Mouse (Mus musculus) kidney, adult 11 months (tissue): ENCODE measurements around the gene Cdc123.

ENCODE experiments used
- DNase-seq: peaks from one replicate; pipeline ENCODE4 v3.0.0; 2022

Cdc123 gene

DNA sequence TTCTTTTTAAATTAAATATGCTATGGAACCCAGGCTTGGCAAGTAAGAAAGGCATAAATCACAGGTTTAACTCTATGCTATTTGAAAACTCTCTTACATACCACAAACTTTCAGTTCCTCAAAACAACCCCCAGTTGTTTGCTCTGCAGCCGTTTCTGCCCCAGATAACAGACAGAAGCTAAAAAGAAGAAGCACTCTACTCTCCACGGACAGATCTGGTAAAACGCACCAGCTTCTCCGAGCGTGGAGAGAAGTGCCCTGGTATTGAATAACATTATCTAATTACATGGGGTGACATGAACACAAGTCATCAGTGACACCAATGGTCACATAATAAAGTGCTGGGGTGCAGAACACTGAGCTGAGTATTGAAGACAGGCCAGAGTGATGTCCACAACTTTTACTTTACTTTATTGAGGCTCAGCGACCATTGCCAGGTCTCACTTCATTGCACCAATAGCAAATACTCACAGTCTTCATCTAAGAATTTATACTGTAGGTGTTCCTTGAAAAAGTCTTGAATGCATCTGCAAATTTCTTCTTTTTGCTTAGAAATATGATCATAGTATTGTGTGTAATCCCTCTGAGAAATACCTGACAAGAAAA is 40.4 kb downstream of the Cdc123 start:
- no peak for DNase-seq

DNA sequence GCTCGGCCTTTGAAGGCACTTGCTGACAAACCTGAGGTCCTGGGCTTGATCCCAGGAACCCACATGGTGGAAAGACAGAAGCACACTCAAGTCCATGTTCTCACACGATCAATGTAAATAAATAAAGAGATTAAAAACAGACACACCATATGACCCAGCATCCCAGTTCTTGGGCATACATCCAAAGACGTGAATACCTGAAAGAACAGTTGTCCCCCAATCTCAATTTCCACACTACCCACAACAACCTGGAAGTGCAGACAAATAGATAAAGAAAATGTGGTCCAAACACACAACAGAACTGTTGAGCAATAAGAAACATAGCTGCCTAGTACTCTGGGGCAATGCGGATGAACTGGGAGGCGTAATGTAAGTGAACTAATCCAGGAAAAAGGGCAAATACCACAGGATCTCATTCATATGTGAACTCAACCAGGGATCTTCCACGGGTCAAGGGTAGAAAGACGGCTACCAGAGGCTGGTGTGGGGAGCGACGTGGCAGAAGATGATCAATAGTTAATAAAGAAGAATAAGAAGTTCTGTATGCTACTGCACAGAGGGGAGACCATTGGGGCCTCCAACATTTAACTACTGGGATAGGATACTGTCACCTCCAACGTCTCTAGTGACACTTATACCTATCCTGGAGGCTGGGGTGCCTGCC is 42.9 kb downstream of the Cdc123 start:
- no peak for DNase-seq

DNA sequence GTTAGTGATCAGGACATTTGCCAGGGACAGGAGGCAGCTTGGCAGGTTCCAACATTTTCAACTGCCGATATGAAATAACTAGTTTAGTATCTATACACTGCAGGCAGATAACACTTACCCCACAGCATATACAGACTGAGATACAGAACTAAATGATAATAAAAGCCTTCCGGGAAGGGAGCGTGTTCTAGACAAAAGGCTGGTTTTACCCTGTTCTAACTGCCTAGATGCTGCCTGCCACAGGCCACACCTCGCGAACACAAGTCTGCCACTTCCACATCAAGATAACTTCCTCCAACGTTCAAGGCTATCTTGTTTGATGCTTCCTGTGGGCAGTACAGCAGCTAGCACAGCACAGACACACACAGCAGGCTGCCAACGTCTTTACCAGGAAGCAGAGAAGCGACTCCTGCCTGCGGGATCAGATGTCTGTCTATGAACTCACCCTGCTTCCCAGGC is 43.8 kb downstream of the Cdc123 start:
- no peak for DNase-seq

DNA sequence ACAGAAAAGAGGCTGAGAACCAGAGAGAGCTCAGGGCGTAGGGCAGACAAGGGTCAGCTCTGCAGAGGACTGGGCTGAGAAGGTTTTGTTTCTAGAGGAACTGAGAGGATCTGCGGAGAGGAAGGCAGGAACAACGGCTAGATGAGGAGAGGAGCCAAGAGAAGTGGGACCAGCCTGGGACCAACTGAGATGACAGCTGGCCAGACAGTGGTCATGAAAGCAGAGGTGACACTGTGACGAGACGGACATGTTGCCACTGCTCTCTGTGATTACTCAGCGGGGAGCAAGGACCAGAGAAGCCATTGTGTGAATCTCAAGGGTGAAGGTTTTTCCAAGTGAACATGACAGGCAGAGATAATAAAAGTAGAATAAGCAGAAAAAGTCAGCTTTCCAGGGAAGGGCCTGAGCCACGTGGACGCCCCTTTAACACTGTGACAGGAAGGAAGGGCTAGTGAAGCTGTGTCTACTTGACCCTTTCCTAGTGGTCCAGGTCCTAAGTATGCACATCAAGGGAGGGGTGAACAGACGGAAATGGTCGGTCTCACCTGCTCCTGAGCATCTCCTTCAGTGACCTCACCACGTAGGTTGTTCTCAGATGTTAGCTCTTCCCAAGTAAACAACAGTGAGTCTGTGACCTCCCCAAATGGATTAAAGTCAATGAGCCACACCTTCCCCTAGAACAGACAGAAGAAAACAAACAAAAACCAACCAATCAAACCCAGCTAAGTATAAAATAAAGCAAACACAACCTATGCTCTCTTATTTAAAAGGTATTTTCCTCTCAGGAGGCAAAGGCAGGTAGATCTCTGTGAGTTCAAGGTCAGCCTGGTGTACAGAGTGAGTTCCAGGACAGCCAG is 46.9 kb downstream of the Cdc123 start:
- DNase-seq = no peak

DNA sequence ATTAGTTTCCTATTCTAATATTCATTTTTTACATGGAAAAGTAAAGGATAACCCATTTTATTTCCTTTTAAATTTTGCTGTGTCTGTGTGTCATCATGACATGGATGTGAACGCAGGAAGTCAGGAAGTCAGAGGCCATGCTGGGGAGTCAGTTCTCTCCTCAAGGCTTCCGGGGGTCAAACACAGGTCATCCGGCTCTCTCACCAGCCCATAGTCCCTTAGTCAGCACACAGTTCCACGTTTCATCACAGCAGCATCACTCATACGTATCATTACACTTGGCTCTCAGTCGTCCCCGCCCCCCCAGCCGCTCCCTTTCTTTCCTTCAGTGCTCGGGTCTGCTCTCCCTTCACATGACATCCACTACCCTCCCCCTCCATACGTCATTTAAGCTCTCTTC is 51.2 kb downstream of the Cdc123 start:
- peak; percentile 9 for DNase-seq

DNA sequence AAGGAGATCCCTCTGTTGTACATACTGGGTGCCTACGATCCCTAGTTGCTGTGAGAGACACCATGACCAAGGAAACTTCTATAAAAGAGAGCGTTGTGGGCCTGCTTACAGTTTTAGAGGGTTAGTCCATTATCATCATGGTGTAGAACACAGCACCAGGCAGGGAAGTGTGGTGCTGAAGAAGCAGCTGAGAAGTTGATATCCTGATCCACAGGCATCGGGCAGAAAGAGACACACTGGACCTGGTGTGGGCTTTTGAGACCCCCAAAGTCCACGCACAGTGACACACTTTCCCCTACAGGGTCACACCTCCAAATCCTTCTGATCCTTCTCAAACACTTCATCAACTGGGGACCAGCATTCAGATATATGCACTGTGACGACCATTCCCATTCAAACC is 52.9 kb downstream of the Cdc123 start:
- DNase-seq = no peak

DNA sequence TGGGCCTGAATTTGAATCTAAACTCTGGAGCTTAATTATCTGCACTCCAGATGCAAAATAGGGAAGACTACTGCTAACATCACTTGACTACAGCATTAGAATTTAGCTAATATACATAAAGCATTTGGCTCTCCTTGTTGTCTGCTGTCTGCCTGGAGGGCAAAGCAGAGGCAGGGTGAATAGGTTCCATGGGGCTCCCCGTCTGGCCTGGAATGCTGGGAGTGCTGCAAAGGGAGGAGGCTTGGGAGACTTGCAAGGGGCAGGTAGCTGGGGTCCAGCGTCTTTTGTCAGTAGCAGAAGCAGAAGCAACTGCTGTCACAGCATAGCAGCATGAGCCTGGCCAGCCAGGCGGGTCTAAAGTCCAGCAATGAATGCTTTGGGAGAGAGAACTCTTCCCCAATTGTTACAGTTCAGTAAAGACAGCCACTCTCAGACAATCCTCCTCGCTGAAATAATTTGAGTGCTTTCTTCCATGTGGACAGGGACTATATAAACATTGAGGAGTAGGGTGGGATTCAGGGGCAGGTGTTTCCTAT is 55.3 kb downstream of the Cdc123 start:
- peak; percentile 13 for DNase-seq

DNA sequence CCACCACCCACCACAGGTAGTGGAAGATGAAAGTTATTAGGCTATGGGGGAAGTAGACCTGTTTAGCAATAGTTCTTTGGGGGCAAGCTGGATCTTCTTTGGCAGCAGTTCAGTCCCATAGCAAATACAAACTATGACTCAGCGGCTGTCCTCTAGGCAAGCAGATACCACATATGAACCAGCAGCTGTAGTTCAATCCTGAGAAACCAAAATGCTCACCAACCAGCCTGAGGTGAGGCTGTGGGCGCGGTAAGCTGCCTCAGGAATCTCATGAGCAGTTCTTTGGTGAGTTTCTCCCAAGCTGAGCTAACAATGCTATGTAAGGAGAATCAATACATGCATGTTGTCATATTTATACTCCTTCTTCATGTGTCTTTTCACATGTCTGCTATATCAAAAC is 57.6 kb downstream of the Cdc123 start:
- no peak for DNase-seq

DNA sequence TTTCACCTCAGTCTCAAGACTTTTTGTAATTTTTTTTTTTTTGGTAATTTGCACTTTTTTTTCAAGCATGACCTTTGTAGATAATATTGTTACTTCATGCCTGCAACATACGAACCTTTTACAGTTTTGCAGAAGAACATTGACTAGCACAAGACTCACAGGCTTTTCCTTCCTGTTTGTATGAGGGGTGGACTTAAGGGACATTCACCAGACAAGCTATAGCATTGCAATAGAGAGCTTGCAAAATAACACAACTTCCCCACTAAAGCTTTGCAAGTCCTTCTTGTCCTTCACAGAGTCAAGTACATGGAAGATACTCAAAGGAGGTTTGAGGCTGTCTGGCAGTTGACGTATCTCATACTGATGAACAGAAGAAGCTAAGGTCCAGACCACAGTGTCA is 72.5 kb downstream of the Cdc123 start:
- no peak for DNase-seq

DNA sequence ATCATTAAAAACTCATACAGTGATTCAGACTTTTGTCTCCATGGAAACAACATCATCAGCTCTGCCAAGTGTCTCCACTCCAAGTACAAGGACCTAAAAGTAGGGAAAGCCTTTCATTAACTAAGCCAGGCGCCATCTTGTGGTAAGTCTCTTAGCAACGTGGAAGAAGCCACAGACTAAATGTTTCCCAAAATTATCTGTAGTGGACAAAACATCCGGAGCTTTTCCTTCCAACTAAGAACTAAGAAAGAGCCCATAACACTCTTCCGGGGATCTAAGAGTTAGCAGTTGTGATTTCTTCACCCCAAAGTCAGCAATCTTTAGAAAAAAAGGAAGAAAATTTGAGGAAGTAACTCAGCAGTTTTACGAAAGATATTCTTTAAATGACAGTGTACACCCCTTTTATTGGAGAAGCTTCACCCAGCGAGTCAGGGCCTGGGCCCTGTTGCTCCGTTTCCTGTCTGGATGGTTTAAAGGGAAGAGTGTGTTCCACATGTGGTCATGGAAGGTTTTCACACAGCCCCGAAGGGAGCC is 74.2 kb downstream of the Cdc123 start:
- DNase-seq = no peak

DNA sequence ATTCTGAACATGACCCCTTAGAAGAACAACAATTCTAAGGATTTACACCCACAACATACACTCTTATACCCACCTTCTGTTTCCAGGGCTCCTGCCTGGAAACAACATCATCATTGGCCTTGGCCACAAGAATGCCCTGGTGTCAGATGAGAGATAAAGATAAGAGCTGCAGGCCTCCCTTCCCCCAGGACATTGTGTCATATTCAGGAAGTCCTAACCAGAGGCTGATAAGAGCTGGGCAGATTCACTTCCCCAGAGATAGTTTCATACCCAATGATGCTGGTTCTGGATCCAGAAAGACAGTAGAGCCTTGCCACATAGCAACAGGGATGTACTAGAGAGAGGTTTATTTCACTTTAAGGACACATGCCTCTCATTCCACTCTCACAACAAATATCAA is 75.3 kb downstream of the Cdc123 start:
- DNase-seq = no peak

DNA sequence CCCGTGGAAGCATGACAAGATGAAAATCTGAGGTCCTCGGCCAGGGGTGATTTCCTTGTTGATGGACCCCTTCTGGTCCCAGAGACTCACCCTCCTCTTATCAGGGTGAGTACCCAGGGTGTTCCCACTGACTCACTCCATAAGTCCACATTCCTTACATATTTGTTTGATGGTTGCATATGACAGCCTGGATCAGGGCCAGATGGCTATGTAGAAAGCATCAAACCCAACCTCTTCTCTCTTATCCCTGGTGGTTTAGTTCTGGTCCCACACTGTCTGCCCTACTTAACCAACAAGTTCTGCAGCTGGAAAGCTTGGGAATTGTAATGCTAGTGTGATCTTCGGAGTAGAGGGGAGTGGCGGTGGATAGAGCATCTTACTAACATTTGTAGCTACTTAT is 76.0 kb downstream of the Cdc123 start:
- no peak for DNase-seq

DNA sequence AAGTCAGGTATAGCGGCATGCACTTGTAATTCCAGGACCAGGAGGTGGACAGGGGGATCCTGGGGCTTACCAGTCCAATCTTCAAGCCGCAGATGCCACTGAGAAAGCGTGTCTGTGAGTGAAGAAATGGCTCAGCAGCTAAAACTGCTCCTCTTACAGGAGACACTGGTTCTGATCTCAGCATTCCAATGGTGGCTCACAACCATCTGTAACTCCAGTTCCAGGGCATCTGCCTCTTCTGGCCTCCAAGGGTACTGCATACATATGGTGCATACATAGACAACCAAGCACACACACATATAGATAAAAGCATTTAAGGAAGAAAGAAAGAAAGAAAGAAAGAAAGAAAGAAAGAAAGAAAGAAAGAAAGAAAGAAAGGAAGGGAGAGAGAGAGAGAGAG is 82.9 kb downstream of the Cdc123 start:
- no peak for DNase-seq

DNA sequence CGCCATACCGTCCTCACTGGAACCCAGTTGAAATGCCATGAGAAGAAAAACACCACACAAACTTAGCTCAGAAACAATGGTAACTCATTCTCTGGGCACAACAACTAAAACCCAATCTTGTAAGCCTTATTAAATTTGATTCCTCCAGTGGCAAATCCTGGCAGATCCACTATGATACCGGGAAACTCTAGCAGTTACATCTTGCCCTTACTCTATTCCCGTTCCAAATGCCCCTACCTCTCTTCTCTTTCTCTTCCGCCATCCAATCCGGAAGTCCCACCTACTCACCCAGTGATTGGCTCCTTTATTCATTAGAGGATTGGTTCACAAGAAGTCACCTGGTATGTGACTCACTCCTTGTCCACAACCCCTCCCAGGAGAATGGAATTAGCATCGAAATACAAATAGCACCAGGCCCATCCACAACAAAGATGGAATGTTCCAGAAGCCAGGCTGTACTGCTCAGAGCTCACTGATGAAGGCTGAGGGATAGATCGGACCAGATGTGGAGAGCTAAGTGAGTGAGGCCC is 84.4 kb downstream of the Cdc123 start:
- no peak for DNase-seq

DNA sequence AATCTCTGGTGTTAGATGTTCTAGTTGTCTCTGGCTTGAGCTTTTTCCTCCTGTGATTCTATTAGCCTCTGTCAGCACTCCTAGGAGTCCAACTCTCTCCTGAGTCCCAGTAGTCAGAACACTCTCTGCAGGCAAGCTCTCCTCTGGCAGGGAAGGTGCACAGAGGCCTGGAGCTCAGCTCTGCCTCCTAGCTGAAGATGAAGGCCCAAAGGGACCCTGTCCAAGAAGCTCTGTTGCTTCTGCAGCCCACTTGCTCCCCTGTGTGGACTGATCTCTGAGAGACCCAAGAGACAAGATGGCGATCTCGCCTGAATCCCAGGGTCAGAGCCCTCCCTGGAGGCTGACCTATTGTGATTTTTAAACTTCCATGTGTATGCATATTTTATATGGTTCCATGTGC is 86.4 kb downstream of the Cdc123 start:
- DNase-seq = no peak

DNA sequence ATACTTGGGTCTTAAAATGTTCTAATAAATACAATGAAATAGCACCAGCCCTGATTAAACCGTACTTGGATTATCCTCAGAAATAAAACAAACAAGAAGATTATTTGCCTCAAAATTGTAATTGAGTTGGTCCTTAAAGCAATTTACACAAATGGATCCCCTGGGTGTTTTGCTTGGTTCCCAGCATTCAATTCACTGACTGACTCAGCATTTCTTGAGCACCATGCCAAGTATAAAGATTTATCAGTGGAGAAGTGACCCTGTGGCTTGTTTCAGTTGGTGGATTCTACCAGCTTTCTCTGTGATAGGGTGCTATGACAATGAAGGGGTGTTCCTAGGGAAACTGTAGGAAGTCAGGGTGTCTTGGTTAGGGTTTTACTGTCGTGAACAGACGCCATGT is 94.1 kb downstream of the Cdc123 start:
- DNase-seq = no peak

DNA sequence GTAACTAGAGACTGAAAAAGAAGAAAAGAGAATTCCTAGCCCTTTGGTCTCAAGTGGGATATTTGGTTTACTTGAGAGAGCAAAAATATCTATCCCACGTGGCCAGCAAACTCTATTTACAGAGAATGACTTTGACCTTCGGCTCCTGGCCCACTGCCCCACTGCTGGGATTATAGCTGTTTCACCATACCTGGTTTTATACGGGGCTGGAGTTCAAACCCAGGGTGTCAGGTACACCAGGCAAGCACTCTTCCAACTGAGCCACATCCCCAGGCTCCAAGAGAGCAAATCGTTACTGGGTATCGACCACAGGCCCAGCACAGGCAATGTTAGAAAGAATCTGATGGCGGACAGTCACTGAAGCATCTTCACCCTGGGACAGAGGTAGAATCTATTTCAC is 95.8 kb downstream of the Cdc123 start:
- no peak for DNase-seq

DNA sequence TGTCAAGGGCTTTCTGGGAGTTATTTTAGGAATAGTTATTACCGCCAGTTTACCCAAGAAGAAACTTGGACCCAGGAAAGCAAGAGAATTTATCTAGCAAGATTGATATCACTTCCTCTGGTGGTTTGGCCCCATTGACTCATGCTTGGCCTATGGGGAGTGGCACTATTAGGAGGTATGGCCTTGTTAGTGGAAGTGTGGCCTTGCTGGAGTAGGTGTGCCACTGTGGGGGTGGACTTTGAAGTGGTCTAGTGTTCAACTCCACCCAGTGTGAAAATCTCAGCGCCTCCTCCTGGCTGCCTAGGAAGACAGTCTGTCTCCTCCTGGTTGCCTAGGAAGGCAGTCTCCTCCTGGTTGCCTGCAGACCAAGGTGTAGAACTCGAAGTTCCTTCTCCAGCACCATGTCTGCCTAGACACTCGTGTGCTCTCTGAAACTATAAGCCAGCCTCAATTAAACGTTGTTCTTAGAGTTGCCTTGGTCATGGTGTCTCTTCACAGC is 97.4 kb downstream of the Cdc123 start:
- no peak for DNase-seq

DNA sequence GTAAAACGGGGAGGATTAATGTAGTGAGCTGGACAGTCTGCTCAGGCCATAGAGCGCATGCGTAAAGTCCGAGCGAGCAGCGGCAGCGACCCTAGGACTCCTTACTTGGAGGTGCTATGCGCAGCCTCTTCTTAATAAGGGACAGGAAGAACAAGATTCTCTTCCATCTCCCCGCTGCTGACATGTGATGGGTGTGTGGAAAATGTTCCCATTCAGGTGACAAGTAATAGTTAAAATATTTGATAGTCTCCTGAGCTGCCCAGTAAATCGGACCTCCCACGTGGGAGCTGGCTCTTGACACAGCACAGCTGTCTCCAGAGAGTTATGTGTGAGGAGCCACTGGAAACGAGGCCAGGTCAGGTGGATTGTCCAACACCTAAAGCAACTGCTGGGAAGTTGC is 98.4 kb downstream of the Cdc123 start:
- no peak for DNase-seq
